8 mouse cellular contexts compared by ENCODE assay signal in the genomic region with DNA sequence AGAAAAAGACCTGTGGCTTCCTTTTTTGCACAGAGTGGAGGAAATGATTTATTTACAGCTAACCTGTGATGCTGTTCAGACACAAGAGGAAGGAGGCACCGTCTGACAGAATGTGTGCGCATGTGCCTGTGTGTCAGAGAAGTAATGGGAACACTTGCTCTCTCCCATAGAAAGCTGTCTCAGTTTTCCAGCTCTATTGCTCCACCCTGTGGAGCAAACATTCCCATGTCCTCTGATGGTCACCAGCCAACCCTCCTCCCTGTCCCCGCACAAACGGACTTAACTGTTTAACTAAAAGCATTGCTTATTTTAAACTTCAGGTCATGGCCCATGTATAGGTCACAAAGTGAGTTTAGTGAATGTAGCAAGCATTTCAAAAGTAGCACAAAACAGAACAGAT. TPM values are rescaled to one million over a fixed set of nuclear protein-coding genes. Genes with fewer than 3 reads are reported as not detected.
DNase-seq lines count a peak whose midpoint lies in the region; ATAC-seq and TF ChIP-seq lines count a peak whose summit lies in the region.

No protein-coding gene starts in this region.

- no peak overlapping the region for H3K4me2 ChIP-seq in hindbrain, embryonic 14.5 days (replicated peaks)
- H3K4me2 ChIP-seq in hindbrain, embryonic 13.5 days: no peak overlapping the region

- no peak overlapping the region for H3K9ac ChIP-seq in hindbrain, embryonic 14.5 days
- H3K9ac ChIP-seq in hindbrain, embryonic 13.5 days: no peak overlapping the region

- H3K27ac ChIP-seq in hindbrain, embryonic 14.5 days: no peak overlapping the region
- no peak overlapping the region for H3K27ac ChIP-seq in hindbrain, embryonic 13.5 days
- H3K27ac ChIP-seq in thymus, adult 2 months (ENCODE audit: control insufficient read depth, insufficient read depth, low read length): no peak overlapping the region

- TF ChIP-seq CTCF in thymus, adult 2 months (IDR thresholded peaks at IDR 0.05; ENCODE audit: borderline replicate concordance, control insufficient read depth, extremely low read depth, insufficient read depth, low read length, poor library complexity): no peak

- no peak overlapping the region for H3K4me3 ChIP-seq in hindbrain, embryonic 14.5 days (replicated peaks; ENCODE audit: low read length)
- H3K4me3 ChIP-seq in hindbrain, embryonic 13.5 days: no peak overlapping the region
- no peak overlapping the region for H3K4me3 ChIP-seq in thymus, adult 2 months (ENCODE audit: control insufficient read depth, insufficient read depth, low read length)

- no peaks in the 10 kb centered on the region for H3K36me3 ChIP-seq in hindbrain, embryonic 14.5 days (replicated peaks; ENCODE audit: control insufficient read depth, insufficient read depth)
- no peaks in the 10 kb centered on the region for H3K36me3 ChIP-seq in hindbrain, embryonic 13.5 days
- no peaks in the 10 kb centered on the region for H3K36me3 ChIP-seq in thymus, adult 2 months (ENCODE audit: control insufficient read depth, insufficient read depth, low read length)

- H3K27me3 ChIP-seq in hindbrain, embryonic 14.5 days (ENCODE audit: control insufficient read depth, insufficient read depth, low read length): no peaks in the 10 kb centered on the region
- no peaks in the 10 kb centered on the region for H3K27me3 ChIP-seq in hindbrain, embryonic 13.5 days
- no peaks in the 10 kb centered on the region for H3K27me3 ChIP-seq in thymus, adult 2 months (ENCODE audit: control insufficient read depth, insufficient read depth, low read length)

- 56% methylated on average over 4 of the region's 4 CpGs for WGBS in hindbrain, embryonic 14.5 days
- WGBS in hindbrain, embryonic 13.5 days: 55% methylated on average over 4 of the region's 4 CpGs
- WGBS in thymus, adult 2 months: 59% methylated on average over 4 of the region's 4 CpGs

- TF ChIP-seq POLR2A in thymus, adult 2 months (IDR thresholded peaks at IDR 0.05; ENCODE audit: control insufficient read depth, extremely low read depth, insufficient read depth, low read length, poor library complexity): no peak

- peak; percentile 51 for DNase-seq in hindbrain, embryonic 14.5 days (ENCODE audit: low spot score)
- peak; percentile 36 for DNase-seq in Muller cell, postnatal 12 days (ENCODE audit: inconsistent ontology term)
- peak; percentile 42 to 52 for DNase-seq in cerebellum, adult 18-20 months
- DNase-seq in layer of hippocampus, adult 9-10 months (ENCODE audit: low spot score): peak; percentile 36
- peak; percentile 51 to 52 for DNase-seq in right cerebral cortex, postnatal 10 days (ENCODE audit: low spot score in 2 of 2)
- DNase-seq in yolk sac, embryonic 10.5 days (ENCODE audit: low spot score): no peak
- DNase-seq in thymus, adult 2 months: no peak

- no peak for ATAC-seq in hindbrain, embryonic 14.5 days (ENCODE audit: low FRiP score)
- no peak for ATAC-seq in hindbrain, embryonic 13.5 days (ENCODE audit: low FRiP score)

- no peaks in the 10 kb centered on the region for H3K4me1 ChIP-seq in hindbrain, embryonic 14.5 days (replicated peaks; ENCODE audit: control insufficient read depth, insufficient read depth, low read length)
- H3K4me1 ChIP-seq in hindbrain, embryonic 13.5 days (replicated peaks): no peaks in the 10 kb centered on the region
- peaks cover 8% of the 10 kb centered on the region for H3K4me1 ChIP-seq in thymus, adult 2 months (replicated peaks; ENCODE audit: control insufficient read depth, insufficient read depth, low read length)

- no peaks in the 10 kb centered on the region for H3K9me3 ChIP-seq in hindbrain, embryonic 14.5 days (ENCODE audit: control insufficient read depth, low read length)
- H3K9me3 ChIP-seq in hindbrain, embryonic 13.5 days: no peaks in the 10 kb centered on the region

RNA-seq across cellular contexts. Expression of a gene that starts 21.0 kb away (rescaled TPM):
- polyA plus RNA-seq in hindbrain, embryonic 14.5 days (2014; fragmentation: Nextera tagmentation; extraction: Ambion mirVana): not detected in 2 replicates
- polyA plus RNA-seq in hindbrain, embryonic 13.5 days (2015; fragmentation: Nextera tagmentation; extraction: Ambion mirVana): not detected in 2 replicates
- polyA plus RNA-seq in thymus, adult 2 months (2012; rRNA removed): not detected in 2 replicates

RNA-seq across cellular contexts. Expression of a gene that starts 38.1 kb away (rescaled TPM):
- polyA plus RNA-seq in hindbrain, embryonic 14.5 days (2014; fragmentation: Nextera tagmentation; extraction: Ambion mirVana): not detected in 2 replicates
- not detected in 2 replicates for polyA plus RNA-seq in hindbrain, embryonic 13.5 days (2015; fragmentation: Nextera tagmentation; extraction: Ambion mirVana)
- 0.06 and 0.18 TPM in 2 replicates for polyA plus RNA-seq in thymus, adult 2 months (2012; rRNA removed)

RNA-seq across cellular contexts. Expression of a gene that starts 47.0 kb away (rescaled TPM):
- polyA plus RNA-seq in hindbrain, embryonic 14.5 days (2014; fragmentation: Nextera tagmentation; extraction: Ambion mirVana): 68.1 and 71.5 TPM in 2 replicates
- 36.6 and 37.9 TPM in 2 replicates for polyA plus RNA-seq in hindbrain, embryonic 13.5 days (2015; fragmentation: Nextera tagmentation; extraction: Ambion mirVana)
- 172 and 221 TPM in 2 replicates for polyA plus RNA-seq in thymus, adult 2 months (2012; rRNA removed)

Comparison
In these comparisons a context has a peak if more than half of its experiments do, and no peak if none do; other contexts are left out.
1. DNase-seq: peak in hindbrain, embryonic 14.5 days (single experiment), Muller cell, postnatal 12 days (single experiment), cerebellum, adult 18-20 months (2 of 2), layer of hippocampus, adult 9-10 months (single experiment) and right cerebral cortex, postnatal 10 days (2 of 2); none in yolk sac, embryonic 10.5 days (single experiment) and thymus, adult 2 months (single experiment).